Mouse (Mus musculus) heart, adult 2 months (tissue): ENCODE results near the gene Gm20390.

ENCODE experiments used
- CTCF ChIP-seq: fragments of 200-600 bp; IDR thresholded peaks from 2 replicates; pipeline ENCODE4 v1.8.1; 2022; ENCODE audit warnings: antibody characterized with exemption, mild to moderate bottlenecking, moderate library complexity
- EP300 ChIP-seq: fragments of 200-500 bp; IDR thresholded peaks from 2 replicates; pipeline ENCODE4 v1.6.1; 2011; ENCODE audit warnings: low read depth, low read length, control low read depth; ENCODE audit not compliant: insufficient read depth
- POLR2A ChIP-seq: fragments of 200-500 bp; IDR thresholded peaks from 2 replicates; pipeline ENCODE4 v1.6.1; 2011; ENCODE audit warnings: mild to moderate bottlenecking, low read depth, low read length, control low read depth; ENCODE audit not compliant: insufficient read depth

GRCm38 (mm10) chr11:93987026-93987425 lies 18.9 kb upstream of the Gm20390 start:
- TF ChIP-seq POLR2A (no peak), CTCF (no peak), EP300 (no peak)
